21 mouse cellular contexts compared by ENCODE assay signal in the genomic region with DNA sequence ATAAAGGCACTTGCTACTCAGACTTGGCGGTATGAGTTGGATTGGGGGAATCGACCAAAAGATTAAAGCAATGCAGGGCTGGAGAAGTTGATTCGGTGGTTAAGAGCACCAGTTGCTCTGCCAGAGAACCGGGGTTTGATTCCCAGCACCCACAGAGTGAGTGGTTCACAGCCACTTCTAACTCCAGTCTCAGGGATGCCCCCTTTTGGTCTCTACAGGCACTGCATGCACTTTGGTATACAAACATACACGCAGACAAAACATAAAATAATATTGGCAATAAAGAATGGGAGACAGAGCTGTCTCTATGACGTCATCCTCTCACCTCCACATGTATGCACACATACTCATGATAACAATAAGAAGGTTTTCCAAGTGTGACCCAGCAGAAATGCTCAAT. TPM values are rescaled to one million over a fixed set of nuclear protein-coding genes. Genes with fewer than 3 reads are reported as not detected.
A peak's percentile ranks its signal among the peaks of the same experiment; 100 is the strongest.
DNase-seq lines count a peak whose midpoint lies in the region; ATAC-seq lines count a peak whose summit lies in the region.
"Had no signal": no experiment of that assay in that cellular context is flagged by ENCODE, and none has a peak within 500 bp of the region (broad histone marks: within the 10 kb centered on the region; RNA-seq: fewer than 3 reads in every experiment).

No protein-coding gene starts in this region.

- peak; percentile 72 for DNase-seq in cerebellum, adult 9-10 months
- no peak for DNase-seq in cerebellum, postnatal 4 days (ENCODE audit: low spot score in 2 of 2)
- DNase-seq in kidney, postnatal 10 days: peak; percentile 34
- DNase-seq in kidney, adult 9 months: no peak
- DNase-seq in thymus, postnatal 4 days: peak; percentile 38
- no peak for DNase-seq in thymus, postnatal 25 days
- DNase-seq in lung, postnatal 14 days: no peak
- DNase-seq: adrenal gland, postnatal 10 days; cerebellum, adult 11 months; gastrocnemius, postnatal 10 days; heart, adult 18-20 months; kidney, postnatal 14 days; lung, adult 2 months; midbrain, embryonic 14.5 days; spleen, adult 18-20 months; thymus, postnatal 14 days had no signal

- ATAC-seq in activated CD4-positive, CD25-positive, alpha-beta regulatory T cell, adult 4 months: no peak
- ATAC-seq: forebrain, embryonic 16.5 days had no signal

RNA-seq across cellular contexts. Expression of gene Fosb, which starts 12.8 kb away (rescaled TPM):
- 1 to 10 TPM in 1 of 2 experiments, under 1 TPM in 1; 0.79 to 1.1 TPM for polyA plus RNA-seq in activated CD4-positive, CD25-positive, alpha-beta regulatory T cell, adult 4 months (2017; shearing (Covaris generic))
- polyA plus RNA-seq: embryonic facial prominence, embryonic 11.5 days; hindbrain, embryonic 10.5 days; midbrain, embryonic 14.5 days had no signal

RNA-seq across cellular contexts. Expression of gene Rtn2, which starts 14.6 kb away (rescaled TPM):
- polyA plus RNA-seq in activated CD4-positive, CD25-positive, alpha-beta regulatory T cell, adult 4 months (2017; shearing (Covaris generic)): not detected

RNA-seq across cellular contexts. Expression of gene Ppm1n, which starts 17.2 kb away (rescaled TPM):
- polyA plus RNA-seq in activated CD4-positive, CD25-positive, alpha-beta regulatory T cell, adult 4 months (2017; shearing (Covaris generic)): 1 to 10 TPM; 1.1 to 1.2 TPM
- polyA plus RNA-seq: embryonic facial prominence, embryonic 11.5 days; limb, embryonic 14.5 days had no signal

RNA-seq across cellular contexts. Expression of gene Vasp, which starts 25.4 kb away (rescaled TPM):
- polyA plus RNA-seq in activated CD4-positive, CD25-positive, alpha-beta regulatory T cell, adult 4 months (2017; shearing (Covaris generic)): 100 to 1,000 TPM in 1 of 2 experiments, 10 to 100 TPM in 1; 96.0 to 113 TPM

RNA-seq across cellular contexts. Expression of gene Ercc1, which starts 47.5 kb away (rescaled TPM):
- 10 to 100 TPM; 61.1 to 72.3 TPM for polyA plus RNA-seq in activated CD4-positive, CD25-positive, alpha-beta regulatory T cell, adult 4 months (2017; shearing (Covaris generic))

Comparison
In these comparisons a context has a peak if more than half of its experiments do, and no peak if none do; other contexts are left out.
1. DNase-seq: peak in cerebellum, adult 9-10 months (single experiment), kidney, postnatal 10 days (single experiment) and thymus, postnatal 4 days (single experiment); none in cerebellum, postnatal 4 days (0 of 2), kidney, adult 9 months (single experiment), thymus, postnatal 25 days (single experiment) and lung, postnatal 14 days (single experiment).